Mouse (Mus musculus) layer of hippocampus, adult 11-12 months (tissue): ENCODE results near the gene Ankmy1.
A peak's percentile ranks its signal among the peaks of the same experiment; 100 is the strongest.

ENCODE experiments used
- DNase-seq: peaks from one replicate; pipeline ENCODE4 v3.0.0; 2022; ENCODE audit warnings: low spot score

The Ankmy1 gene

GRCm38 (mm10) chr1:92902786-92903185 lies at the start of gene Ankmy1:
Ankmy1 (minus strand) TSS chr1:92902906.
- peak; percentile 65 for DNase-seq

- no peak for DNase-seq
Observed at GRCm38 (mm10) chr1:92950607-92951006, 47.9 kb upstream of the Ankmy1 start, which contains the start of gene Gpr35. Gpr35 (plus strand) TSS chr1:92950865.

GRCm38 (mm10) chr1:92949426-92949825 lies 46.7 kb upstream of the Ankmy1 start:
- DNase-seq, result no peak

- DNase-seq, result no peak
Observed at GRCm38 (mm10) chr1:92947966-92948365, 45.3 kb upstream of the Ankmy1 start.

GRCm38 (mm10) chr1:92943219-92943989 lies 40.7 kb upstream of the Ankmy1 start:
- no peak for DNase-seq

GRCm38 (mm10) chr1:92939746-92940145 lies 37.0 kb upstream of the Ankmy1 start:
- DNase-seq, result no peak

GRCm38 (mm10) chr1:92937797-92938196 lies 35.1 kb upstream of the Ankmy1 start:
- no peak for DNase-seq

- no peak for DNase-seq
Observed at GRCm38 (mm10) chr1:92936467-92936866, 33.8 kb upstream of the Ankmy1 start.

- DNase-seq, result no peak
Observed at GRCm38 (mm10) chr1:92935977-92936376, 33.3 kb upstream of the Ankmy1 start.

GRCm38 (mm10) chr1:92935054-92935962 lies 32.6 kb upstream of the Ankmy1 start:
- DNase-seq, result peak; percentile 45

GRCm38 (mm10) chr1:92934182-92934827 lies 31.6 kb upstream of the Ankmy1 start, which contains the start of gene Capn10:
Capn10 (plus strand) TSS chr1:92934376.
- DNase-seq, result peak; percentile 96

GRCm38 (mm10) chr1:92933611-92934010 lies 30.9 kb upstream of the Ankmy1 start:
- no peak for DNase-seq

- no peak for DNase-seq
Observed at GRCm38 (mm10) chr1:92930171-92930706, 27.5 kb upstream of the Ankmy1 start.

GRCm38 (mm10) chr1:92921496-92921895 lies 18.8 kb upstream of the Ankmy1 start:
- no peak for DNase-seq

- DNase-seq, result no peak
Observed at GRCm38 (mm10) chr1:92920474-92921200, 17.9 kb upstream of the Ankmy1 start.

- DNase-seq, result no peak
Observed at GRCm38 (mm10) chr1:92919775-92920174, 17.1 kb upstream of the Ankmy1 start.

- DNase-seq, result no peak
Observed at GRCm38 (mm10) chr1:92919151-92919550, 16.4 kb upstream of the Ankmy1 start.

- no peak for DNase-seq
Observed at GRCm38 (mm10) chr1:92916725-92917124, 14.0 kb upstream of the Ankmy1 start.

- no peak for DNase-seq
Observed at GRCm38 (mm10) chr1:92914993-92915392, 12.3 kb upstream of the Ankmy1 start.

- DNase-seq, result no peak
Observed at GRCm38 (mm10) chr1:92914239-92914638, 11.5 kb upstream of the Ankmy1 start.

- no peak for DNase-seq
Observed at GRCm38 (mm10) chr1:92912286-92912685, 9.6 kb upstream of the Ankmy1 start.
